Mouse (Mus musculus): ENCODE measurements at regions not wholly inside any gene's neighbourhood (a gene's known extent, or its start where the extent isn't known, plus 50 kb on each side); places are given as distances from the start of the nearest gene placed in this dataset.
"Not testable (repeated sequence)": the region's sequence is repeated elsewhere in the genome, so short reads cannot be mapped to it uniquely, and the experiment has no call there.

GRCm38 (mm10) chr2:18453426-18453825 lies 60.8 kb upstream of the Dnajc1 start:
- not testable (repeated sequence) for DNase-seq (ENCODE audit: low spot score in 2 of 2)

GRCm38 (mm10) chr2:18445809-18446208 lies 53.2 kb upstream of the Dnajc1 start:
- DNase-seq (ENCODE audit: low spot score in 2 of 2), result no peak

Measured in spleen, postnatal 36 days (tissue).